Mouse (Mus musculus) neural tube, embryonic 14.5 days (tissue): ENCODE results near the gene Mcm2. TPM values are rescaled to one million over a fixed set of nuclear protein-coding genes. Genes with fewer than 3 reads are reported as not detected.

Experiments used
- ATAC-seq: fragments of 200-750 bp; cut with Nextera tagmentation; 2 replicates; pipeline ENCODE4 v1.8.0; 2017; ENCODE audit warnings: low read depth, mild to moderate bottlenecking, moderate TSS enrichment, moderate library complexity
- H3K27ac ChIP-seq: fragments of 300-500 bp; sonication (generic); 2 replicates; pipeline ENCODE4 v1.5.1; 2014; ENCODE audit warnings: low read depth, mild to moderate bottlenecking, control low read depth, low read length, moderate library complexity, mixed read lengths
- H3K27me3 ChIP-seq: fragments of 300-500 bp; sonication (generic); 2 replicates; pipeline ENCODE4 v1.6.1; 2014; ENCODE audit warnings: low read length; ENCODE audit not compliant: control insufficient read depth, insufficient read depth
- H3K36me3 ChIP-seq: fragments of 300-500 bp; sonication (generic); 2 replicates; pipeline ENCODE4 v1.6.1; 2014; ENCODE audit warnings: low read length, mixed read lengths; ENCODE audit not compliant: control insufficient read depth, insufficient read depth
- H3K4me1 ChIP-seq: fragments of 300-500 bp; sonication (generic); 2 replicates; pipeline ENCODE4 v1.6.1; 2014; ENCODE audit warnings: low read length; ENCODE audit not compliant: control insufficient read depth, insufficient read depth
- H3K4me2 ChIP-seq: fragments of 300-500 bp; sonication (generic); 2 replicates; pipeline ENCODE4 v1.6.1; 2014; ENCODE audit warnings: mild to moderate bottlenecking, low read depth, low read length, control low read depth
- H3K4me3 ChIP-seq: fragments of 300-500 bp; sonication (generic); 2 replicates; pipeline ENCODE4 v1.5.1; 2014; ENCODE audit warnings: low read depth, low read length, control low read depth, mixed read lengths
- H3K9ac ChIP-seq: fragments of 300-500 bp; sonication (generic); replicated peaks from 2 replicates; pipeline ENCODE4 v1.6.1; 2014; ENCODE audit warnings: low read depth, mild to moderate bottlenecking, control low read depth, low read length, mixed read lengths
- H3K9me3 ChIP-seq: fragments of 300-500 bp; sonication (generic); 2 replicates; pipeline ENCODE4 v1.6.1; 2016; ENCODE audit warnings: low read length; ENCODE audit not compliant: control insufficient read depth
- WGBS: fragments of 180-500 bp; shearing (Covaris S2); extraction: QIAGEN DNeasy Blood & Tissue Kit; methylation state at CpG from one replicate; pipeline ENCODE4 v1.1.7; 2014; 5-methylcytosine and 5-hydroxymethylcytosine counted together
- polyA plus RNA-seq: library from polyadenylated mRNA; unstranded; fragments of >200 nt; fragmentation: Nextera tagmentation; extraction: Ambion mirVana; gene quantifications from 2 replicates; pipeline ENCODE4 v1.2.1, GENCODE M21; 2014

The Mcm2 gene
- polyA plus RNA-seq, 1 experiment from 2014 or later: 15.1 TPM

- Histone ChIP-seq H3K9me3 (no peaks in the 10 kb centered on the region), H3K9ac (peak overlapping the region; percentile 99), H3K4me2 (peak overlapping the region; percentile 93), H3K27me3 (no peaks in the 10 kb centered on the region), H3K27ac (peak overlapping the region; percentile 95), H3K4me3 (peak overlapping the region; percentile 79), H3K4me1 (peaks cover 25% of the 10 kb centered on the region), H3K36me3 (no peaks in the 10 kb centered on the region)
- ATAC-seq: peak; percentile 26; the same call in 1 of the 2 replicates
- WGBS: 15% methylated on average over 7 of the region's 7 CpGs
These were observed 25.8 kb downstream of the Mcm2 start for GRCm38 (mm10) chr6:88872811-88873210.

DNA sequence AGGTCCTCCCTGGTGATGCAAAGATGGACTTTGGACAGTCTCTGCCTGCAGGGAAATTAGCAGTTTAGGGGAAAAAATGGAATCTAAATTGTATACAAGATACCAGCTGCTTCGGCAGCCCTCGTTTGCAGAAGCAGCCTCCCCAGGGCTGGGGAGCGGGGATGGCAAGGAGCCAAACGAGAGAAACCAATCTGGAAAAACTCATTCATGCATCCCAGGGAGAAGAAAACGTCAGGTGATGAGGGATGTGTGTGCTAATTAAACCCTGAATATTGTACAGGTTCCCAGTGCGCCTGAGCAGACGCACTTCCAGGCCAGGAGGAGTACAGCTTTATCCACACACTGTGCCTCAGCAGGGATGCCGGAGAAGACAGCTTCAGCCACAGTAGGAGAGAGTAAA is 27.0 kb downstream of the Mcm2 start:
- ATAC-seq: 0 out of 2 replicates have a peak, but pooled peaks have one; percentile 22
- Histone ChIP-seq H3K27ac (peak overlapping the region; percentile 70), H3K9me3 (no peaks in the 10 kb centered on the region), H3K4me2 (peak overlapping the region; percentile 93), H3K4me1 (peaks cover 25% of the 10 kb centered on the region), H3K9ac (0 out of 2 replicates have a peak overlapping the region, but pooled peaks have one; percentile 32), H3K36me3 (no peaks in the 10 kb centered on the region), H3K4me3 (peak overlapping the region; percentile 79), H3K27me3 (no peaks in the 10 kb centered on the region)
- WGBS: 19% methylated on average over 8 of the region's 8 CpGs

DNA sequence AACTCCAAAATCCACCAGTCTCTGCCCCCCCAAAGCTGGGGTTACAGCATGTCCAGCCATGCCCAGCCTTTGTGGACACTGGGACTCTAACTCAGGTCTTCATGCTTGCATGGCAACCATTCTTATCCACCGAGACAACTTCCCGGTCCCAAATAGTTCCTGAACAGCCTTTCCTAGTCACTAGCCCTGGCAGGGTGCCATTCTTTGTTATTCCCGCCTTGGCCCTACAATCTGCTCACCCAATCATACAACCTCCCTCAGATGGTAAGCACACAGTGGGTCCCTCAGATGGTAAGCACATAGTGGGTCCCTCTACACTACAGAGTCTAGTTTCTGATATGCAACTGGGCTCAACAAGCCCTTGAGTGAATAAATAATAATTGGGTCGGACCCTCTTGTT is 28.0 kb downstream of the Mcm2 start:
- Histone ChIP-seq H3K9ac (no peak overlapping the region), H3K9me3 (no peaks in the 10 kb centered on the region), H3K27me3 (no peaks in the 10 kb centered on the region), H3K27ac (peak overlapping the region; percentile 70), H3K4me3 (no peak overlapping the region), H3K36me3 (no peaks in the 10 kb centered on the region), H3K4me1 (peaks cover 27% of the 10 kb centered on the region), H3K4me2 (peak overlapping the region; percentile 7; the same call in 1 of the 2 replicates)
- 29% methylated on average over 4 of the region's 4 CpGs for WGBS
- no peak for ATAC-seq

GRCm38 (mm10) chr6:88869459-88869858 is 29.1 kb downstream of the Mcm2 start:
- peaks cover 27% of the 10 kb centered on the region for H3K4me1 ChIP-seq
- no peak overlapping the region for H3K4me2 ChIP-seq
- no peaks in the 10 kb centered on the region for H3K9me3 ChIP-seq
- WGBS: 79% methylated on average over 7 of the region's 7 CpGs
- ATAC-seq: no peak
- H3K4me3 ChIP-seq: no peak overlapping the region
- no peaks in the 10 kb centered on the region for H3K27me3 ChIP-seq
- peaks cover 9% of the 10 kb centered on the region; the same call in 1 of the 2 replicates for H3K36me3 ChIP-seq
- H3K27ac ChIP-seq: no peak overlapping the region
- no peak overlapping the region for H3K9ac ChIP-seq

- Histone ChIP-seq H3K27me3 (no peaks in the 10 kb centered on the region), H3K4me2 (no peak overlapping the region), H3K36me3 (peaks cover 43% of the 10 kb centered on the region), H3K4me3 (no peak overlapping the region), H3K4me1 (peaks cover 14% of the 10 kb centered on the region; the same call in 1 of the 2 replicates), H3K9ac (no peak overlapping the region), H3K27ac (no peak overlapping the region), H3K9me3 (no peaks in the 10 kb centered on the region)
- ATAC-seq: no peak
- WGBS: 86% methylated on average over 7 of the region's 7 CpGs
These were observed 32.9 kb downstream of the Mcm2 start for GRCm38 (mm10) chr6:88865704-88866103.

DNA sequence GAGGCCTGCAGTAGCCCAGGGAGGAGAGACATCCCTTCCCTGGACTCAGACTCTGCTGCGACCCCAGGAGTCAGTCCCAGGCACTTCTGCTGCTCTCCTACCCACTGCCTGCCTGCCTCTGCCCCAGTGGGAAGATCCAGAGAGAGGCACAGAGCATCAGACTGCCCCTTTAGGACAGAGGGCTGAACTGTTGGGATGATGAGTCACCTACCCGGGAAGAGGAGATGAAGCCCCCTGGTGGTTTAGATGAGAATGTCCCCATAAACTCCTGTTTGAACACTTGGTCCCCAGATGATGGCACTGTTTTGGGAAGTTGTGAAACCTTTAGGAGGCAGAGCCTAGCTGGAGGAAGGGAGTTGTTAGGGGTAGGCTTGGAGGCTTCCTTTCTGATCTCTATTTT is 37.7 kb downstream of the Mcm2 start:
- no peak overlapping the region for H3K4me3 ChIP-seq
- H3K4me1 ChIP-seq: 0 out of 2 replicates have a peak, but pooled peaks cover under 1% of the 10 kb centered on the region
- peaks cover 68% of the 10 kb centered on the region for H3K36me3 ChIP-seq
- ATAC-seq: no peak
- no peaks in the 10 kb centered on the region for H3K27me3 ChIP-seq
- WGBS: 14% methylated on average over 2 of the region's 2 CpGs
- H3K9me3 ChIP-seq: no peaks in the 10 kb centered on the region
- H3K27ac ChIP-seq: no peak overlapping the region
- H3K9ac ChIP-seq: no peak overlapping the region
- H3K4me2 ChIP-seq: no peak overlapping the region

GRCm38 (mm10) chr6:88858341-88858740 is 40.2 kb downstream of the Mcm2 start:
- H3K9ac ChIP-seq: no peak overlapping the region
- H3K9me3 ChIP-seq: no peaks in the 10 kb centered on the region
- no peak for ATAC-seq
- H3K4me1 ChIP-seq: 0 out of 2 replicates have a peak, but pooled peaks cover 3% of the 10 kb centered on the region
- peaks cover 51% of the 10 kb centered on the region for H3K36me3 ChIP-seq
- H3K27ac ChIP-seq: no peak overlapping the region
- H3K27me3 ChIP-seq: no peaks in the 10 kb centered on the region
- no peak overlapping the region for H3K4me2 ChIP-seq
- H3K4me3 ChIP-seq: no peak overlapping the region
- 54% methylated on average over 7 of the region's 7 CpGs for WGBS

- 0 out of 2 replicates have a peak, but pooled peaks cover 3% of the 10 kb centered on the region for H3K4me1 ChIP-seq
- no peak overlapping the region for H3K27ac ChIP-seq
- no peak overlapping the region for H3K4me2 ChIP-seq
- no peak overlapping the region for H3K4me3 ChIP-seq
- no peak overlapping the region for H3K9ac ChIP-seq
- WGBS: 86% methylated on average over 6 of the region's 6 CpGs
- ATAC-seq: no peak
- H3K27me3 ChIP-seq: no peaks in the 10 kb centered on the region
- H3K9me3 ChIP-seq: no peaks in the 10 kb centered on the region
- H3K36me3 ChIP-seq: peaks cover 46% of the 10 kb centered on the region; the same call in 1 of the 2 replicates
These were observed 40.8 kb downstream of the Mcm2 start for GRCm38 (mm10) chr6:88857830-88858229.

- Histone ChIP-seq H3K4me3 (no peak overlapping the region), H3K36me3 (peaks cover 42% of the 10 kb centered on the region; the same call in 1 of the 2 replicates), H3K27me3 (no peaks in the 10 kb centered on the region), H3K4me1 (0 out of 2 replicates have a peak, but pooled peaks cover 3% of the 10 kb centered on the region), H3K9me3 (no peaks in the 10 kb centered on the region), H3K27ac (no peak overlapping the region), H3K9ac (no peak overlapping the region), H3K4me2 (no peak overlapping the region)
- ATAC-seq: no peak
- 38% methylated on average over 9 of the region's 9 CpGs for WGBS
These were observed 41.3 kb downstream of the Mcm2 start for GRCm38 (mm10) chr6:88857249-88857648.
